Mouse (Mus musculus): ENCODE measurements around the gene Rbm6. TPM values are rescaled to one million over a fixed set of nuclear protein-coding genes. Genes with fewer than 3 reads are reported as not detected.

The Rbm6 gene
- total and polyA plus RNA-seq, 2 experiments: 9.9 to 34.4 TPM

- Histone ChIP-seq H3K9ac (ENCODE audit: low read depth, low read length) (no peak overlapping the region), H3K36me3 (ENCODE audit: control insufficient read depth, insufficient read depth, low read length) (peaks cover 6% of the 10 kb centered on the region; the same call in 1 of the 2 replicates), H3K79me2 (ENCODE audit: control insufficient read depth, insufficient read depth, low read length) (no peaks in the 10 kb centered on the region), H3K4me1 (ENCODE audit: control insufficient read depth, insufficient read depth, low read length) (peaks cover 4% of the 10 kb centered on the region; the same call in 1 of the 2 replicates), H3K4me3 (ENCODE audit: insufficient read depth, low read depth, low read length) (no peak overlapping the region), H3K27me3 (ENCODE audit: control insufficient read depth, insufficient read depth, low read length) (no peaks in the 10 kb centered on the region), H3K27ac (replicated peaks; ENCODE audit: insufficient read depth, low read depth, low read length) (no peak overlapping the region)
- peak; percentile 52 for DNase-seq (ENCODE audit: extremely low read depth, low read depth, low spot score)
- TF ChIP-seq POLR2A (IDR thresholded peaks at IDR 0.05; ENCODE audit: extremely low read depth, insufficient read depth, low read length) (no peak), CTCF (IDR thresholded peaks at IDR 0.05; ENCODE audit: low read depth, low read length) (peak; percentile 83)
- WGBS: 3% methylated on average over 4 of the region's 4 CpGs
Measured at GRCm38 (mm10) chr9:107904726-107905125, 31.7 kb upstream of the Rbm6 start.

DNA sequence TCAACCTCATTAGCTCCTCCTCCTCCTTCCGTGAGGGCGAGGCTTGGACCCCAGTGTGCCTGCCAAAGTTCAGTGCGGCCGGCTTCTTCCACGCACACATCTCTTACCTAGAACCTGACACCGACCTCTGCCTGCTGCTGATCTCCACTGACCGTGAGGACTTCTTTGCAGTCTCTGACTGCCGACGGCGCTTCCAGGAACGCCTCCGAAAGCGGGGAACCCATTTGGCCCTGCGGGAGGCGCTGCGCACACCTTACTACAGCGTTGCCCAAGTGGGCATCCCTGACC is 28.5 kb upstream of the Rbm6 start:
- H3K79me2 ChIP-seq (ENCODE audit: control insufficient read depth, insufficient read depth, low read length): no peaks in the 10 kb centered on the region
- WGBS: 89% methylated on average over 17 of the region's 17 CpGs
- H3K36me3 ChIP-seq (ENCODE audit: control insufficient read depth, insufficient read depth, low read length): peaks cover 10% of the 10 kb centered on the region; the same call in 1 of the 2 replicates
- H3K4me3 ChIP-seq (ENCODE audit: insufficient read depth, low read depth, low read length): no peak overlapping the region
- no peaks in the 10 kb centered on the region for H3K27me3 ChIP-seq (ENCODE audit: control insufficient read depth, insufficient read depth, low read length)
- H3K4me1 ChIP-seq (ENCODE audit: control insufficient read depth, insufficient read depth, low read length): peaks cover 2% of the 10 kb centered on the region; the same call in 1 of the 2 replicates
- TF ChIP-seq CTCF (IDR thresholded peaks at IDR 0.05; ENCODE audit: low read depth, low read length): no peak
- TF ChIP-seq POLR2A (IDR thresholded peaks at IDR 0.05; ENCODE audit: extremely low read depth, insufficient read depth, low read length): no peak
- DNase-seq (ENCODE audit: extremely low read depth, low read depth, low spot score): no peak
- no peak overlapping the region for H3K27ac ChIP-seq (replicated peaks; ENCODE audit: insufficient read depth, low read depth, low read length)
- H3K9ac ChIP-seq (ENCODE audit: low read depth, low read length): no peak overlapping the region

- no peak overlapping the region for H3K4me3 ChIP-seq (ENCODE audit: insufficient read depth, low read depth, low read length)
- WGBS: 84% methylated on average over 44 of the region's 44 CpGs
Measured at GRCm38 (mm10) chr9:107900840-107901626, 28.0 kb upstream of the Rbm6 start.

GRCm38 (mm10) chr9:107899855-107900254 is 26.8 kb upstream of the Rbm6 start:
- Histone ChIP-seq H3K9ac (ENCODE audit: low read depth, low read length) (no peak overlapping the region), H3K4me1 (ENCODE audit: control insufficient read depth, insufficient read depth, low read length) (no peaks in the 10 kb centered on the region), H3K27me3 (ENCODE audit: control insufficient read depth, insufficient read depth, low read length) (no peaks in the 10 kb centered on the region), H3K79me2 (ENCODE audit: control insufficient read depth, insufficient read depth, low read length) (no peaks in the 10 kb centered on the region), H3K4me3 (ENCODE audit: insufficient read depth, low read depth, low read length) (no peak overlapping the region), H3K36me3 (ENCODE audit: control insufficient read depth, insufficient read depth, low read length) (peaks cover 11% of the 10 kb centered on the region; the same call in 1 of the 2 replicates), H3K27ac (replicated peaks; ENCODE audit: insufficient read depth, low read depth, low read length) (no peak overlapping the region)
- WGBS: 83% methylated on average over 12 of the region's 12 CpGs
- DNase-seq (ENCODE audit: extremely low read depth, low read depth, low spot score): no peak
- TF ChIP-seq CTCF (IDR thresholded peaks at IDR 0.05; ENCODE audit: low read depth, low read length) (no peak), POLR2A (IDR thresholded peaks at IDR 0.05; ENCODE audit: extremely low read depth, insufficient read depth, low read length) (no peak)

More at GRCm38 (mm10) chr9:107900840-107901626, 28.0 kb upstream of the Rbm6 start:
- peak; percentile 38 for TF ChIP-seq CTCF (IDR thresholded peaks at IDR 0.05; ENCODE audit: low read depth, low read length)
- no peak for TF ChIP-seq POLR2A (IDR thresholded peaks at IDR 0.05; ENCODE audit: extremely low read depth, insufficient read depth, low read length)
- H3K27ac ChIP-seq (replicated peaks; ENCODE audit: insufficient read depth, low read depth, low read length): no peak overlapping the region
- no peak for DNase-seq (ENCODE audit: extremely low read depth, low read depth, low spot score)
- no peak overlapping the region for H3K9ac ChIP-seq (ENCODE audit: low read depth, low read length)
- no peaks in the 10 kb centered on the region for H3K4me1 ChIP-seq (ENCODE audit: control insufficient read depth, insufficient read depth, low read length)
- peaks cover 11% of the 10 kb centered on the region; the same call in 1 of the 2 replicates for H3K36me3 ChIP-seq (ENCODE audit: control insufficient read depth, insufficient read depth, low read length)
- no peaks in the 10 kb centered on the region for H3K79me2 ChIP-seq (ENCODE audit: control insufficient read depth, insufficient read depth, low read length)
- H3K27me3 ChIP-seq (ENCODE audit: control insufficient read depth, insufficient read depth, low read length): no peaks in the 10 kb centered on the region

DNA sequence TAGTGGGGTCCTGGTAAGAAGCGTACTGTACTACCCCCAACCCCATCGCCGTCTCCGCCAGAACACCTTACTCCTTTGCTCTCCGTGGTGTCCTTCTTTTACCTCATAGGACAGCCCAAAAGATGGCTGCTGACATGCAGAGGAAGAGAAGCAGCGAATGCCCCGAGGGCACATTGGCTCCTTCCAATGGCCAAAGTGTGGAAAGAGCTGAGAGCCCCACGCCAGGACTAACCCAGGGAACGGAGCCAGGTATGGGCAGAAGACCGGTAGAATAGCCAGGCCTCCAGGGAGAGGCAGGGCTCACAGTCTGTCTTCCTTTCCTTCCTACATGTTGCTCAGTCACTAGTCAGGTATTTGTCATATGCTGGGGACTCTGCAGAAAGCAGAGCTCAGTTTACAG is 25.5 kb upstream of the Rbm6 start:
- H3K27ac ChIP-seq (replicated peaks; ENCODE audit: insufficient read depth, low read depth, low read length): no peak overlapping the region
- H3K79me2 ChIP-seq (ENCODE audit: control insufficient read depth, insufficient read depth, low read length): no peaks in the 10 kb centered on the region
- no peaks in the 10 kb centered on the region for H3K27me3 ChIP-seq (ENCODE audit: control insufficient read depth, insufficient read depth, low read length)
- TF ChIP-seq CTCF (IDR thresholded peaks at IDR 0.05; ENCODE audit: low read depth, low read length): no peak
- peak; percentile 31 for DNase-seq (ENCODE audit: extremely low read depth, low read depth, low spot score)
- no peak overlapping the region for H3K4me3 ChIP-seq (ENCODE audit: insufficient read depth, low read depth, low read length)
- H3K9ac ChIP-seq (ENCODE audit: low read depth, low read length): no peak overlapping the region
- 67% methylated on average over 10 of the region's 10 CpGs for WGBS
- peaks cover 11% of the 10 kb centered on the region; the same call in 1 of the 2 replicates for H3K36me3 ChIP-seq (ENCODE audit: control insufficient read depth, insufficient read depth, low read length)
- H3K4me1 ChIP-seq (ENCODE audit: control insufficient read depth, insufficient read depth, low read length): no peaks in the 10 kb centered on the region

GRCm38 (mm10) chr9:107891023-107891422 is 18.0 kb upstream of the Rbm6 start:
- peak; percentile 66 for TF ChIP-seq CTCF (IDR thresholded peaks at IDR 0.05; ENCODE audit: low read depth, low read length)
- TF ChIP-seq POLR2A (IDR thresholded peaks at IDR 0.05; ENCODE audit: extremely low read depth, insufficient read depth, low read length): no peak
- Histone ChIP-seq H3K79me2 (ENCODE audit: control insufficient read depth, insufficient read depth, low read length) (peaks cover 14% of the 10 kb centered on the region; the same call in 1 of the 2 replicates), H3K36me3 (ENCODE audit: control insufficient read depth, insufficient read depth, low read length) (peaks cover 6% of the 10 kb centered on the region; the same call in 1 of the 2 replicates), H3K4me1 (ENCODE audit: control insufficient read depth, insufficient read depth, low read length) (peaks cover 3% of the 10 kb centered on the region; the same call in 1 of the 2 replicates), H3K27ac (replicated peaks; ENCODE audit: insufficient read depth, low read depth, low read length) (no peak overlapping the region), H3K27me3 (ENCODE audit: control insufficient read depth, insufficient read depth, low read length) (no peaks in the 10 kb centered on the region), H3K9ac (ENCODE audit: low read depth, low read length) (no peak overlapping the region), H3K4me3 (ENCODE audit: insufficient read depth, low read depth, low read length) (no peak overlapping the region)
- 100% methylated on average over 1 of the region's 1 CpGs for WGBS
- no peak for DNase-seq (ENCODE audit: extremely low read depth, low read depth, low spot score)
